Mouse (Mus musculus) olfactory bulb, adult 2 months (tissue): ENCODE measurements around the gene Mdn1.

Experiments
- CTCF ChIP-seq: fragments of 200-500 bp; IDR thresholded peaks from 2 replicates; pipeline ENCODE4 v1.5.1; 2012; ENCODE audit warnings: low read depth, mild to moderate bottlenecking, low read length, moderate library complexity; ENCODE audit not compliant: insufficient read depth
- POLR2A ChIP-seq: fragments of 200-500 bp; IDR thresholded peaks from 2 replicates; pipeline ENCODE4 v1.6.1; 2012; ENCODE audit warnings: mild to moderate bottlenecking, low read depth, low read length, moderate library complexity; ENCODE audit not compliant: insufficient read depth

- TF ChIP-seq CTCF (no peak), POLR2A (no peak)
Measured at GRCm38 (mm10) chr4:32677471-32677870, 20.6 kb downstream of the Mdn1 start.
